ENCODE assay signal across 21 mouse cellular contexts in genomic region chr12:51937938-51938337, GRCm38 (mm10). TPM values are rescaled to one million over a fixed set of nuclear protein-coding genes. Genes with fewer than 3 reads are reported as not detected.
A peak's percentile ranks its signal among the peaks of the same experiment; 100 is the strongest.
DNase-seq lines count a peak whose midpoint lies in the region; ATAC-seq and TF ChIP-seq lines count a peak whose summit lies in the region.
"Had no signal": no experiment of that assay in that cellular context is flagged by ENCODE, and none has a peak within 500 bp of the region (broad histone marks: within the 10 kb centered on the region; RNA-seq: fewer than 3 reads in every experiment).

No protein-coding gene starts in this region.

- H3K36me3 ChIP-seq in lung, embryonic 14.5 days (ENCODE audit: insufficient read depth), result peaks cover 29% of the 10 kb centered on the region

- no peak overlapping the region for H3K4me2 ChIP-seq in lung, embryonic 14.5 days
- H3K4me2 ChIP-seq: forebrain, embryonic 13.5 days; liver, embryonic 13.5 days had no signal

- no peak for TF ChIP-seq CTCF in lung, embryonic 14.5 days (IDR thresholded peaks at IDR 0.05; ENCODE audit: low read depth)

- H3K4me3 ChIP-seq in lung, embryonic 14.5 days (ENCODE audit: low read depth, low read length), result no peak overlapping the region
- H3K4me3 ChIP-seq: forebrain, embryonic 13.5 days; left cerebral cortex, adult 2 months; limb, embryonic 10.5 days; liver, embryonic 13.5 days had no signal

- intact Hi-C loops in heart, postnatal 10 days (cut with DNase I), result no loop called here

- H3K27me3 ChIP-seq in lung, embryonic 14.5 days (ENCODE audit: insufficient read depth, low read length), result no peaks in the 10 kb centered on the region
- H3K27me3 ChIP-seq: forebrain, embryonic 13.5 days; liver, embryonic 13.5 days; Patski had no signal

- no peak for ATAC-seq in lung, embryonic 14.5 days (ENCODE audit: insufficient read depth)
- ATAC-seq: forebrain, embryonic 13.5 days; Patski had no signal

- H3K4me1 ChIP-seq in lung, embryonic 14.5 days (ENCODE audit: insufficient read depth), result no peaks in the 10 kb centered on the region
- H3K4me1 ChIP-seq: forebrain, embryonic 13.5 days; limb, embryonic 10.5 days; liver, embryonic 13.5 days had no signal

- DNase-seq in heart, adult 9 months (ENCODE audit: low spot score in 2 of 2), result peak; percentile 3 to 30
- DNase-seq in heart, postnatal 10 days, result no peak
- peak; percentile 4 for DNase-seq in lung, embryonic 14.5 days
- DNase-seq in lung, adult 18-20 months, result no peak
- DNase-seq in brain, adult 2 months (ENCODE audit: low read depth, low spot score), result peak; percentile 27
- DNase-seq in retina, embryonic 14.5 days (ENCODE audit: low spot score), result peak; percentile 9
- no peak for DNase-seq in cerebellum, adult 9-11 months
- DNase-seq: adrenal gland, postnatal 14 days; cerebellum, adult 18-20 months; cerebellum, postnatal 36 days; kidney, adult 11 months; kidney, postnatal 25 days; liver, embryonic 13.5 days; lung, postnatal 14 days; right cerebral cortex, postnatal 4 days; thymus, postnatal 14 days had no signal

- WGBS in lung, embryonic 14.5 days, result 76% methylated on average over 6 of the region's 6 CpGs

- no peak overlapping the region for H3K27ac ChIP-seq in lung, embryonic 14.5 days (ENCODE audit: low read depth)
- H3K27ac ChIP-seq: forebrain, embryonic 13.5 days; left cerebral cortex, adult 2 months; limb, embryonic 10.5 days; liver, embryonic 13.5 days; stomach, postnatal 0 days had no signal

- no peaks in the 10 kb centered on the region for H3K9me3 ChIP-seq in lung, embryonic 14.5 days (ENCODE audit: low read depth, low read length)
- H3K9me3 ChIP-seq: forebrain, embryonic 13.5 days; limb, embryonic 10.5 days; liver, embryonic 13.5 days had no signal

- no peak overlapping the region for H3K9ac ChIP-seq in lung, embryonic 14.5 days
- H3K9ac ChIP-seq: forebrain, embryonic 13.5 days; liver, embryonic 13.5 days had no signal

RNA-seq across cellular contexts. Expression of gene Heatr5a, which starts 33.2 kb away (rescaled TPM):
- total RNA-seq in heart, postnatal 10 days (2021), result 10 to 100 TPM; 21.8 to 23.0 TPM
- polyA plus RNA-seq in lung, embryonic 14.5 days (2014; fragmentation: Nextera tagmentation; extraction: Ambion mirVana), result 18.2 and 19.2 TPM in 2 replicates

Comparison
In these comparisons a context has a peak if more than half of its experiments do, and no peak if none do; other contexts are left out.
1. DNase-seq: peak in heart, adult 9 months (2 of 2), lung, embryonic 14.5 days (single experiment), brain, adult 2 months (single experiment) and retina, embryonic 14.5 days (single experiment); none in heart, postnatal 10 days (0 of 2), lung, adult 18-20 months (0 of 2) and cerebellum, adult 9-11 months (single experiment).